Mouse (Mus musculus) kidney, adult 18-20 months (tissue): ENCODE measurements around the gene Ndufaf8.

ENCODE experiments used
- DNase-seq: peaks from one replicate; pipeline ENCODE4 v3.0.0; 2021

Gene Ndufaf8

GRCm38 (mm10) chr11:120086702-120087152 lies 12.0 kb upstream of the Ndufaf8 start, which contains the start of gene Cep131:
Gene Cep131 (minus strand): TSS chr11:120086827.
- DNase-seq: peak; percentile 99

- DNase-seq: no peak
These were observed 8.1 kb upstream of the Ndufaf8 start for GRCm38 (mm10) chr11:120090661-120091060.

DNA sequence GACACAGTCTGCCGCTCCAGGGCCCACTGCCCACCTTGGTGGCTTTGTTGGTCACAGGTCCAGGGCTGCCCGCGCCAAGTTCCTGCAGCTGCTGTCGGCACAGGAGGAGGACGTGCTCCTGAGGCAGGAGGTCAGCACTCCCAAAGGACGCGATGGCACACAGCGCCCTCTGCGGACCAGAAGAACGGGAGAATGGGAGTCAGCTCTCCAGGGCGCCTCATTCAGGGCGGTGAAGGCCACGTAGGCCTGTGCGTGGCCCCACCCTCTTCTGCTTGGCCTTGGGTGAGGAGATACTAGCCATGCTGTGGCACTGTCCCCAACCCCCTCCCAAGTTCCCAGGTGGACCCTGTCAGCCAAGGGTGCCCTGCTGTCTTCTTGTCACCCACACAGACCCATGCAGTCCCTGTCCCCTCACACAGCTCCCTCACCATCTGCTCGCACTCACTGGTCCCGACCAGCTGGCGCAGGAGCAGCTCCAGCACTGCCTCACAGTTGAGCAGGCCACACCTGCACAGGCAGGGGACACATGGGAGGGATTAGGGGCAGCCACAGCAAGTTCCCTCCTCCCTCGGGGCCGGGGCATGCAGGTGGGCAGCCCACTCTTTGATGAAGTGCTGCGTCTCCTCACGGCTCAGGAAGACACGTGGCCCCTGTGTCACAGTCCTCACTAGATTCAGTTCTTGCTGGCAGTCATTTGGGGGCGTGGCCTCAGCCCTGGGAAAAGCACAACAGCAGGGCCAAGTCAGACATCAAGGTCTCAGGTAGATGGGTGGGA lies 5.7 kb upstream of the Ndufaf8 start:
- DNase-seq: no peak

- DNase-seq: peak; percentile 84
These were observed 2.3 kb downstream of the Ndufaf8 start for GRCm38 (mm10) chr11:120101036-120101435.

DNA sequence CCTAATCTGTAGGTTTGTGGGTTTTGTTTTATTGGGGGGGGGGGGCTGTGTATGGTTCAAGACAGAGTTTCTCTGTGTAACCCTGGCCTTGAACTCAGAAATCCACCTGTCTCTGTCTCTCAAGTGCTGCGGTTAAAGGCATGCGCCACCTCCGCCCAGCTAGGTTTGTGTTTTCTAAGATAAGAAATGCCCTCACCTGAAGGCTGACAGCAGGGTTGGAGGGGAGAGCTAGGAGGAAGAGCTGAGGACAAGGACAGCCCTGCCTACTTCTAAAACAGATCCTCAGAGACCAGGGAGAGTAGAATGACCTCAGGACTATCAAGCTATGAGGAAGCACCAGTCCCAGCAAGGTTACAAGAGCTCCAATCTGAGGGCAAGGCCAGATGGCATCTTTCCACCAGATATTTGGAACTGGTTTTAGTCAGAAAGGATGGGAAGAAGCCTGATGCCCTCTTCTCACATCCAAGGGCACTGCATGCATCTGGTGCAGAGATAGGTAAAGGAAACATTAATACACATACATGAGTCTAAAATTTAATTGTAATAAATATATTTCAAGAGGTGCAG lies 4.8 kb downstream of the Ndufaf8 start:
- DNase-seq: no peak

DNA sequence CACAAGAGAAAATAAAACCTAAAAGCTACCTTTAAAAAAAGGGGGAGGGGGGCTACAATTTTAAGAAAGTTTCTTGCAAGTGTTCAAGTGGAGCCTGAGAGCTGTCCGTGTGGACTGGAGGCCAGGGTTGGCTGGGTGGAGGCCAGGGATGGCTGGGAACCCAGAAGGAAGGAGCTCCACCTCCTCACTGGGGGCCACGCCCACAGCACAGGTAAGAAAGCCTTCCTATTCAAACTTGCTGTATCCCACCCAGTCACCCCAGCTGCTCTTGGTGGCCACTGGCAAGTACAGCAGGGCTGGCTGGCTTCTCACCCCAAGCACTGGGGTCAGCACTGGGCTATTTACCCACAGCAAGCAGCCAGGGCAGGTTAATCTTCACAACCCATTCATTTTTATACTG lies 8.3 kb downstream of the Ndufaf8 start:
- DNase-seq: no peak

- DNase-seq: peak; percentile 45
These were observed 9.1 kb downstream of the Ndufaf8 start for GRCm38 (mm10) chr11:120107796-120108195.

DNA sequence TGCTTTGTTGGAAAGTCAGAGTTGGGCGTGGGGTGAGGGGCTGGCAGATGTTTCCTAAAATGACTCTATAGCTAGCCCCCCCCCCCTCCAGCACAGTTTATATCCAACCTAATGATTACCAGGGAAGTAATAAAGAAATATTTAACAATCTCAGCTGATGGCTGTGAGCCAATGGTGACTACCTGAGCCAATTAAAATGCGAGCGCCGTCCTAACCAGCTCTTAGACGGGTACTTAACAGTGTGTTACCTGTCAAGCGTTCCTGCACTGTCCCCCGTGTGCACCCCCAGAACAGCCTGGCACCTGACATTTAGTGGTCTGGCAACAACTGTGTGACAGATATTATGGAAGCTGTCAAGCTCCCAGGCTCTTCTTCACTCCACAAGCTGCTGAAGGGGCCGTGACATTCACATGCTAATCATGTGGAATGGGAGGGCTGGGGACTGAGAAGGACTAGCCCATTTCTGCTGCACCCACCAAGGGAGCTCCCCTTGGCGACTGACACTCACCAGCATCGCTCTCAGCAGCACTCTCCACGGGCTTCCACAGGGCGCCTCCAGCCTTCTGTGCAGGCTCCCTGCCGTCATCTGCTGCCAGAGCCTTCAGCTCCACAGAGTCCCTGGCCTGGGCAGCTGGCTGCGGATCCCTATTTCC lies 11.0 kb downstream of the Ndufaf8 start:
- no peak for DNase-seq

DNA sequence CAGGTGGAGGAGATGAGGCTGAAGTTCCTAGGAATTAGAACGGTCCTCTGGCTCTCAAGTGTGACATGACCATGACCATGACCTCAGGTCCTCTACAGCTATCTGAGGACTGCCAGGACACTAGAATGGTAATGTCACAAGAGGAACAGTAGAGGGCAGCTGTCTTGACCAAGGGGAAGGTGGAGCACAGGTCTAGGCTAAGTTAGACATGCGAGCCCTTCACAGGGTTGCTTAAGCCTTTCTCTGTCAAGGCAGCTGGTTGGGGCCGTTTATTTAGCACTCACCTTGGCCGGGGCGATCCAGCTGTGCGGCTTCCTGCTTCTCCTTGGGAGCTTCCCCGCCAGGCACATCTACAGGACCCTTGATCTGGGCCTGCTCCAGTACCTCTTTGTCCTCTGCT lies 11.8 kb downstream of the Ndufaf8 start:
- DNase-seq: no peak

GRCm38 (mm10) chr11:120111033-120111432 lies 12.3 kb downstream of the Ndufaf8 start:
- DNase-seq: peak; percentile 47

GRCm38 (mm10) chr11:120112136-120112535 lies 13.4 kb downstream of the Ndufaf8 start:
- peak; percentile 59 for DNase-seq

GRCm38 (mm10) chr11:120114488-120115215 lies 15.9 kb downstream of the Ndufaf8 start:
- no peak for DNase-seq

DNA sequence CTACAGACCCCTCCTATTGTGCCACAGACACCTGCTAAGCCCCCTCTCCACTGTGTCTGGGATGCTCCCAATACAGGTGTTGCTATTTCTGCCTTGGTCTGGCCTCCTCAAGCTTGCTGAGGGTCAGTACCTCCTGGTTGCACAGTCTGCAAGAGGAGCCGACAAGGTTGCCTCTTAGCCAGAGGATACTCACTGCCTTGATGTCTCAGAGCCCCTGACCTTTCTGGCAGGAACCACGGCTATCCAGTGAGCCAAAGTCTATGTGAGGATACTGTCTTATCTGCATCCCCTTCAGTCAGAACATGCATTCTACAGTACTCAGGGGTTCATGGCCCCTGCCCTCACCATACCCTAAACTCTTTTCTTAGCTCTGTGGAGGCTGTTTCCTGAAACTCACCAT lies 18.9 kb downstream of the Ndufaf8 start:
- no peak for DNase-seq

DNA sequence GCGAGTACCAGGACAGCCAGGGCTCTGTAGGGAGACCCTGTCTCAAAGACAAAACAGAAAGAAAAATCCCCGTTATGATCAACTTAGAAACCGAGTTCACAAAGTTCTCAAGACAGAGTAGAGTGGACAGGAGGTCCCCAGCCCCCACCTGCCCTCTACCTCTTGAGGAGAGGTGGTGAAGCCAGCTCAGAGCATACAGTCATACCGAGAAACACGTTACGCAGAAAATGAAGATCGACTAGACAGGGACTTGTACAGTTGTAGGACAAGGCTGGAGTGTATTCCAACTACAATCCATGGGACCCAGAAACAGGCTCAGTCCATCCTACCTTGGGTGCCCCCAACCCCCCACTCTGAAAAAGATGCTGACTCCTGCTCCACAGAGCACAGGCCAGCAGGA lies 20.4 kb downstream of the Ndufaf8 start:
- DNase-seq: no peak

DNA sequence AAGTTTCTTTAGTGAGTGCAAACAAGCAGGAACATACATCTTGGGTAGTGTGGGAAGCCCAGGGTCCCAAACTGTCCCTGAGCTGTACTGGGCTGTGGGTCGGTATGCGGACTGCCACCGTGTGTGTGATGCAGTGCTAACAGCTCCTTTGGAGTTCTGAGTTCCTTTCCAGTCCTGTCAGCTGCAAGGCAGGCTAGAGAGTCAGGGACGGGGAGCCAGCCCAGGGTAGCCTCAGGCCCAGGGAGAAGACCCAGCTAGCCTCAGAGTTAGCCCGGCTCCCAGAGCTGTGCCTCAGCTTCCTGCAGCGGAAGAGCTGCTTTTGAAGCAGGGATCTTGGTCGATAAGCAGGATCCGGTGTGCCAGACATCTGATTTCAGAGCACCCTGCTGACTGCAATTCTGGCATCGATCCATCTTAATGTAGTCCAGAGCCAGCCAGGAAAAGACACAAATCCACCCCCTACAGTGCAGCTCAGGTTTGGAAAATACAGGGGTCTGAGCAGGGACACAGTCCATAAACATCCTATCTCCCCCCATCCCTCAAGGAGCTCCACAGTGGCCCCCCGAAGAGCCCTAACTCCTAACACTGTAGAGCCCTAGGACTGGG lies 21.3 kb downstream of the Ndufaf8 start:
- no peak for DNase-seq

- peak; percentile 83 for DNase-seq
These were observed 22.1 kb downstream of the Ndufaf8 start for GRCm38 (mm10) chr11:120120642-120121420.

DNA sequence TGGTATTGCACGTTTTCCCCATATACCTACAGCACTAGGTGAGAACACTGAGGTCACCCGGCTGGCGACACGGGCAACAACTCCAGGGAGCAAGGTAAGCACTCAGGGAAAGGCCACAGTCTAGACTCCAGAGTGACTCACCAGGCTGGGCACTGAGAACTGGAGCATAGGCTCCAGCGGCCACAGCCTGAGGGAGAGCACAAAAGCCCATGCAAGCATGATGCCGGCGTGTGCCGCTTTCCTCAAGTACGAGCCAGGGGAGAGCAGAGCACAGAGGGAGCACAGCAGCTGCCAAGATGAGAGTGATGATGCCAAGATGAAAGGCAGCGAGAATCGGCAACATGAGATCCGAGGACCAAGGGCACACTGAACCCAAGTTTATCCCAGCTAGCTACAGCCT lies 23.4 kb downstream of the Ndufaf8 start:
- DNase-seq: no peak

DNA sequence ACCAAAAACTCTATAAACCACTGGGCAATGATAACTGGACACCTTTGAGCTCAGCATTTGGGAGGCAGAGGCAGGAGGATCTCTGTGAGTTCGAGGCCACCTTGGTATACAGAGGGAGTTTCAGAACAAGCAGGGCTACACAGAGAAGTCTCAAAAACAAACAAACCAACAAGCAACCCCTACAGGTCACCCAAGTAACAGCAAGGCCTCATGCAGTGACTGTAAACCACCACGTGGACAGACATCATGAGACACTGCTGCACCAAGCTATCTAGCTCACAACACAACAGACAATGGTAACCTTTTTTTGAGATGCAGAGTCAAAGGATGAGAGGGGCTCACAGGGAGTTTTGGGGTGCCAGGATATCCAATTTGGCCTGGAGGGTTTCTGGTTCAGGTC lies 28.1 kb downstream of the Ndufaf8 start:
- no peak for DNase-seq

- no peak for DNase-seq
These were observed 30.6 kb downstream of the Ndufaf8 start for GRCm38 (mm10) chr11:120129281-120129680.

DNA sequence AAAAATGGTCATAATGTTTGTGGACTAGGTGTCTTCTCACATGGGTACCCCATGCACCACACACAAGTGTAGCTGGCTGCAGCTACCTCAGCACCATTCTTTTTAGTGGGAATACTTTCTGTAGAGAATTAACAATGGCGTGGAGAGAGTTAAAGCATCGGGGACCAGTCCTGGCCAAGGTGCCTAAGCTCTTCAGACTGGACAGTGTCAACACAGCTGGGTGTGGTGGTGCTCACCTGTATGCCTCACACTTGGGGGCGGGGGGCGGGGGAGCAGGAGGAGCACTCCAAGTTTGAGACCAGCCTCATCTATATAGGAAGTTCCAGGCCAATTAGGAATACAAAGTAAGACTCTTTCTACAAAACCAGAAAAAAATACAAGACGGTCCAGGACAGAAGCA lies 35.4 kb downstream of the Ndufaf8 start:
- DNase-seq: no peak

- DNase-seq: no peak
These were observed 36.3 kb downstream of the Ndufaf8 start for GRCm38 (mm10) chr11:120134847-120135530.
